Mouse (Mus musculus): ENCODE data around the gene Whrn. TPM values are rescaled to one million over a fixed set of nuclear protein-coding genes. Genes with fewer than 3 reads are reported as not detected.

The Whrn gene
- polyA plus RNA-seq, 1 experiment: 22.5 TPM

GRCm38 (mm10) chr4:63382676-63383369, 113.0 kb downstream of the Whrn start:
- Histone ChIP-seq H3K27me3 (ENCODE audit: control insufficient read depth, insufficient read depth, low read length) (no peaks in the 10 kb centered on the region), H3K27ac (ENCODE audit: control insufficient read depth, insufficient read depth, low read depth, low read length) (no peak overlapping the region), H3K4me1 (ENCODE audit: control insufficient read depth, insufficient read depth, low read length) (no peaks in the 10 kb centered on the region; the same call in 1 of the 2 replicates), H3K4me3 (ENCODE audit: control insufficient read depth, low read depth, low read length) (peak overlapping the region; percentile 83), H3K36me3 (ENCODE audit: control insufficient read depth, insufficient read depth, low read length) (no peaks in the 10 kb centered on the region; the same call in 1 of the 2 replicates)
- TF ChIP-seq CTCF (IDR thresholded peaks at IDR 0.05; ENCODE audit: control insufficient read depth, insufficient read depth, insufficient replicate concordance, low read depth, low read length) (no peak), POLR2A (IDR thresholded peaks at IDR 0.05; ENCODE audit: control insufficient read depth, low read depth, low read length) (no peak)

DNA sequence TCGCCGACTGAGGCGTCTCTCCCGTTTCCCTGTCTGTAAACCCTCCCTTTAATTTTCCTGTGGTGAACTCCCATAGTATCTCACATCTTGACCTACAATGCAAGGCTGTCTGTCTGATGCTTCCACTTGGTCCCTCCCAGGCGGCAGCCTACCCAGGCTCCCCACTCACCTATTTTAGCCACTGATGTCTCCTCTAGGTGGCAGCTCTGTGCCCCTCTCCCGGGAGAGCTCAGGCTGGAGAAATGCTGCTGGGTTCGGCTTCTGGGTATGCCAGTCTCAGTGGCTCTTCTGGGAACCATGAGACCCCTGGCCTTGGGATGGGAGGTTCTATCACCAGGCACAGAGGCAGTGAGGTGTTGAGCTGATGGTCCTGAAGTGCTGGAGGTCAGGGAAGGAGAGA, 118.3 kb downstream of the Whrn start:
- H3K4me3 ChIP-seq (ENCODE audit: control insufficient read depth, low read depth, low read length): peak overlapping the region; percentile 58
- TF ChIP-seq POLR2A (IDR thresholded peaks at IDR 0.05; ENCODE audit: control insufficient read depth, low read depth, low read length) (no peak), CTCF (IDR thresholded peaks at IDR 0.05; ENCODE audit: control insufficient read depth, insufficient read depth, insufficient replicate concordance, low read depth, low read length) (no peak)
- H3K36me3 ChIP-seq (ENCODE audit: control insufficient read depth, insufficient read depth, low read length): no peaks in the 10 kb centered on the region; the same call in 1 of the 2 replicates
- no peak overlapping the region for H3K27ac ChIP-seq (ENCODE audit: control insufficient read depth, insufficient read depth, low read depth, low read length)
- no peaks in the 10 kb centered on the region for H3K27me3 ChIP-seq (ENCODE audit: control insufficient read depth, insufficient read depth, low read length)
- H3K4me1 ChIP-seq (ENCODE audit: control insufficient read depth, insufficient read depth, low read length): peaks cover 7% of the 10 kb centered on the region; the same call in 1 of the 2 replicates

DNA sequence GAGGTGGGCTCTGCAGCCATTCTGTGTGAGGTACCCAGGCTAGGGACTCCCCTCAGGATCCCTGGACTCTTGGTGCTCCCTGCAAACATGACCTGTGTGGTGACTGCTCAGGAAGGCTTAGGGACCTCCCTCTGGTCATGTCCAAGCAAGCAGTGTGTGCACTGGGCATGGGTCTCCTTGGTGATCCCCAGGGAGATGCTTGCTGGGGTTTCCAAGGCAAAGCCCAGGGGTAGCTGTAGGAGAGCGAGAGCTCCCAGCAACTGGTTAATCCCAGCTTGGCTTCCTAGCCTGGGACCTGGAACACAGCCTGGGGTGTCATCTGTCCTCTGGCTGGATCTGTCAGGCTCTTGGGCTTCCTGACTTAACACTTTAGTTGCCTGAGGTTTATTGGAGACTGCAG, 120.4 kb downstream of the Whrn start:
- no peak for TF ChIP-seq CTCF (IDR thresholded peaks at IDR 0.05; ENCODE audit: control insufficient read depth, insufficient read depth, insufficient replicate concordance, low read depth, low read length)
- TF ChIP-seq POLR2A (IDR thresholded peaks at IDR 0.05; ENCODE audit: control insufficient read depth, low read depth, low read length): no peak
- no peaks in the 10 kb centered on the region for H3K36me3 ChIP-seq (ENCODE audit: control insufficient read depth, insufficient read depth, low read length)
- H3K27me3 ChIP-seq (ENCODE audit: control insufficient read depth, insufficient read depth, low read length): no peaks in the 10 kb centered on the region
- peaks cover 7% of the 10 kb centered on the region; the same call in 1 of the 2 replicates for H3K4me1 ChIP-seq (ENCODE audit: control insufficient read depth, insufficient read depth, low read length)
- H3K27ac ChIP-seq (ENCODE audit: control insufficient read depth, insufficient read depth, low read depth, low read length): no peak overlapping the region
- no peak overlapping the region for H3K4me3 ChIP-seq (ENCODE audit: control insufficient read depth, low read depth, low read length)

DNA sequence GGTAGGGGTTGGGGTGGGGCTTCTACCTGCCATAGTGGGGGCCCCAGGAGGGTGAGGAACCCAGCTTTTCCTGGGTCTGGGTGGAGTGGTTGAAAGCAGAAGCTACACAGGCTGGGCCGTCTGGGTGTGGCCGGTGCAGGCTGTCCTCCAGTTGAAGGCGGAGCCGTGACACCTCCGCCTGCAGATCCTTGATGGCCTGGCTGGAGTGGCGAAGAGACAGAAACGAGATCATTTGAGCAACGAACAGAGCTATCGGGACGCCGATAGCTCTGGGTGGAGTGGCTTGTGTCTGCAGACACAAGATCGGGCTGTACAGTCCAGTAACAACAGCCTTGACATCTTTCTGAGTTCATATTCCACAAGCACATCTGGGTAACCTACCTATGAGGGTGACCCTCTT, 121.5 kb downstream of the Whrn start:
- no peak overlapping the region for H3K27ac ChIP-seq (ENCODE audit: control insufficient read depth, insufficient read depth, low read depth, low read length)
- H3K36me3 ChIP-seq (ENCODE audit: control insufficient read depth, insufficient read depth, low read length): no peaks in the 10 kb centered on the region
- H3K4me3 ChIP-seq (ENCODE audit: control insufficient read depth, low read depth, low read length): no peak overlapping the region
- H3K4me1 ChIP-seq (ENCODE audit: control insufficient read depth, insufficient read depth, low read length): peaks cover 7% of the 10 kb centered on the region; the same call in 1 of the 2 replicates
- no peak for TF ChIP-seq POLR2A (IDR thresholded peaks at IDR 0.05; ENCODE audit: control insufficient read depth, low read depth, low read length)
- no peak for TF ChIP-seq CTCF (IDR thresholded peaks at IDR 0.05; ENCODE audit: control insufficient read depth, insufficient read depth, insufficient replicate concordance, low read depth, low read length)
- no peaks in the 10 kb centered on the region for H3K27me3 ChIP-seq (ENCODE audit: control insufficient read depth, insufficient read depth, low read length)

GRCm38 (mm10) chr4:63373404-63373803, 122.4 kb downstream of the Whrn start:
- Histone ChIP-seq H3K4me1 (ENCODE audit: control insufficient read depth, insufficient read depth, low read length) (peaks cover 7% of the 10 kb centered on the region; the same call in 1 of the 2 replicates), H3K36me3 (ENCODE audit: control insufficient read depth, insufficient read depth, low read length) (no peaks in the 10 kb centered on the region), H3K4me3 (ENCODE audit: control insufficient read depth, low read depth, low read length) (no peak overlapping the region), H3K27ac (ENCODE audit: control insufficient read depth, insufficient read depth, low read depth, low read length) (no peak overlapping the region), H3K27me3 (ENCODE audit: control insufficient read depth, insufficient read depth, low read length) (no peaks in the 10 kb centered on the region)
- TF ChIP-seq CTCF (IDR thresholded peaks at IDR 0.05; ENCODE audit: control insufficient read depth, insufficient read depth, insufficient replicate concordance, low read depth, low read length): no peak
- TF ChIP-seq POLR2A (IDR thresholded peaks at IDR 0.05; ENCODE audit: control insufficient read depth, low read depth, low read length): no peak

- Histone ChIP-seq H3K36me3 (ENCODE audit: control insufficient read depth, insufficient read depth, low read length) (no peaks in the 10 kb centered on the region), H3K27me3 (ENCODE audit: control insufficient read depth, insufficient read depth, low read length) (no peaks in the 10 kb centered on the region), H3K4me1 (ENCODE audit: control insufficient read depth, insufficient read depth, low read length) (peaks cover 5% of the 10 kb centered on the region; the same call in 1 of the 2 replicates), H3K27ac (ENCODE audit: control insufficient read depth, insufficient read depth, low read depth, low read length) (no peak overlapping the region), H3K4me3 (ENCODE audit: control insufficient read depth, low read depth, low read length) (no peak overlapping the region)
- TF ChIP-seq CTCF (IDR thresholded peaks at IDR 0.05; ENCODE audit: control insufficient read depth, insufficient read depth, insufficient replicate concordance, low read depth, low read length) (peak; percentile 20; the same call in 1 of the 2 replicates), POLR2A (IDR thresholded peaks at IDR 0.05; ENCODE audit: control insufficient read depth, low read depth, low read length) (no peak)
These were observed 123.9 kb downstream of the Whrn start for GRCm38 (mm10) chr4:63371890-63372289.

- H3K27me3 ChIP-seq (ENCODE audit: control insufficient read depth, insufficient read depth, low read length): no peaks in the 10 kb centered on the region
- no peak overlapping the region for H3K27ac ChIP-seq (ENCODE audit: control insufficient read depth, insufficient read depth, low read depth, low read length)
- TF ChIP-seq POLR2A (IDR thresholded peaks at IDR 0.05; ENCODE audit: control insufficient read depth, low read depth, low read length) (no peak), CTCF (IDR thresholded peaks at IDR 0.05; ENCODE audit: control insufficient read depth, insufficient read depth, insufficient replicate concordance, low read depth, low read length) (no peak)
- H3K4me3 ChIP-seq (ENCODE audit: control insufficient read depth, low read depth, low read length): no peak overlapping the region
- H3K36me3 ChIP-seq (ENCODE audit: control insufficient read depth, insufficient read depth, low read length): no peaks in the 10 kb centered on the region
- no peaks in the 10 kb centered on the region for H3K4me1 ChIP-seq (ENCODE audit: control insufficient read depth, insufficient read depth, low read length)
These were observed 124.9 kb downstream of the Whrn start for GRCm38 (mm10) chr4:63370897-63371296.
